Mouse (Mus musculus) retina, postnatal 7 days (tissue): ENCODE results near the gene AC192777.2.
"Not testable (repeated sequence)": the region's sequence is repeated elsewhere in the genome, so short reads cannot be mapped to it uniquely, and the experiment has no call there.

Experiments used
- DNase-seq: peaks from one replicate; pipeline ENCODE4 v3.0.0-alpha.2; 2012; ENCODE audit warnings: low read depth, low spot score

Gene AC192777.2

DNA sequence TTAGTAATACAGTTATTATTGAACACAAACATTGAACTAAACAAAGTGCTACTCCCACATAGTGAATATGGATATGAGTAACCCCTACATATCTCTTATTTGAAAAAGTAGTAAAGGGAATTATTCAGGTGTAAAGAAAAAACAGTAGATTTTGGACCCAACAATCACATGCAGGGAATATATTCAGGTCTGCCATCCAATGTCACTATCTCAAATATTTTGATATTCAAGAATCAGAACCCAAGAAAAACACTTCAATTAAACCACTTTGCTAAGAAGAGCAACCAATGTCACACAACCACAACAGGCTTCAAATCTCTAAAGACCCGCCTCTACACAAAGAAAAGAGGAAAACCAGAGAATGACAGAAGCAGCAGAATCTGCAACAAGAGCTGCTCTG lies at the start of gene AC192777.2:
Gene AC192777.2, plus strand, starts transcription at position 301 of the 400 bp plus-strand sequence.
- not testable (repeated sequence) for DNase-seq

DNA sequence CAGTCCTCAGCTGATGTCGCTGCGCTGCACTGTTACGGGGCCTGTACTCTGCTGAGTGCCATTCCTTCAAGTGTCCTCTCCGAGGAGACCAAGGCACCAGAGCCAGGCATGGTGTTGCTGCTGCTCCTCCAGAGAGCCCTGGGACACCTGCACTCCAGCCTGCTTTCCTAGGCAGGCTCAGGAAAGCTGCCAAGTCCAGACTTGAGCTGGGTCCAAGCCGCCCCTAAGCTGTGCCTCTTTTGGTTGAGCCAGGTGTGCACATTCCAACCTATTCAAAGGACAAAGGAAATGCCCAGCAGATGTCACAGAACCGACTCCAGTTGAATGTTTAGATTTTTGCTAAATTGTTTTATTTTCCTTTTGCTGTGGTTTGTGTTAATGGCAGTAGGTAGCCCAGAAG lies 20.9 kb downstream of the AC192777.2 start:
- DNase-seq, result not testable (repeated sequence)

DNA sequence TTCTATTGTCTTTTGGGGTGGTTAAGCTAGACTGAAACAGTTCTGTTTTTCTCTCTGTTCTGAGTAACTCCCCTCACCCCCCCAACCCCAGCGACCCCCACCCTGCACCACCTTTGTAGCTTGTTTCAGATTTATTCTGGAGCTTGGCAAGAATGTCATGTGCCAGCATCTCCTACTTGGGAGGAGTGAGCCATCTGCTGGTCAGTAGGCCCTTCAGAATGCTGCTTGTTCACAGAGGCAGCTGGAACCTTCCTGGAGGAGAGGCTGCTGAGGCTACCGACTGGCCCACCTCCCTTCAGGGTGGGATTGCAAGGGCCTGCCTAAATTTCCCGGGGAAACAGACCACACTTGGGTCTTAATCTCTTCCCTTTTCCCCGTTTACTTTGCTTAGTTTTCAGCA lies 21.6 kb downstream of the AC192777.2 start:
- not testable (repeated sequence) for DNase-seq
